Mouse (Mus musculus): ENCODE results near the gene Zfp462.
"Not testable (repeated sequence)": the region's sequence is repeated elsewhere in the genome, so short reads cannot be mapped to it uniquely, and the experiment has no call there.

Zfp462 gene

DNA sequence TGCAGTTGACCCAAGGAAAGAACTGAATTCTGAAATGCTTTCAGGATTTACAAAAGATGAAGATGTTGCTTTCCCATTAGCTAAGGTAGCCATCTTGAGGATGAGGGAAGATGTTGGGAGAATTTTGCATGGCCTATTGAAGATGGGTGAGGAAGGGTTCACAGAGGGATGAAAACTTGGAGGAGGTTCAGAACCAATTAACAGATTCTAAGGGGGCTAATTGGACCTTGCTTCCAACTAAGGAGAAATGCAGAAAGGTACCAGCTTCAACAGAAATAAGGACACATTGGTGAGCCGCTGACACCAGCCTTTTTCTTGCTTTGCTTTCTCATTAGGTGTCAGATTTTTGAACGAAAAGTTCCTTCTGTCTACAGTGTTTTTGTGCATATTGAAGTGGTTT lies 6.0 kb downstream of the Zfp462 start:
- DNase-seq (ENCODE audit: low read depth, low spot score) = no peak

- no peak for DNase-seq (ENCODE audit: low read depth, low spot score)
Observed at GRCm38 (mm10) chr4:54953657-54954395, 9.0 kb downstream of the Zfp462 start.

DNA sequence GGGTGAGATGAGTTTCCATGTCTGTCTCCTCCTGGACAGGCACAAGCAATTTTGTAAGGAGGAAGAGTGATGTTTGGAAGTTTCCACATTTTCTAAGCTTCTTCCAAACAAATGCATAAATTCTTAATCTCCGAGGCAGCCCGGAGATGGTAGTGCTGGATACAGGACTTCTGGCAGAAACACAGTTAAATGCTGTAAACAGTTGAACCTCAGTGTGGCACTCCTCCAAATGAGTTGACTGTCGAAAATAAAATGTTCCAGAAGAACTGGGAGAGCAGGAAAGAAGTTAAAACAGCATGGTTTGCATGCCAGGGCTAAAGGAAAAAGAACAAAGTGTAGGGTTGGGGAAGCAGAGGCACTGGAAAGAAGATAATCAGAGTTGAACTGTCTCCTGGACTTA lies 9.6 kb downstream of the Zfp462 start:
- no peak for DNase-seq (ENCODE audit: low read depth, low spot score)

GRCm38 (mm10) chr4:54960776-54961175 lies 15.9 kb downstream of the Zfp462 start:
- no peak for DNase-seq (ENCODE audit: low read depth, low spot score)

- DNase-seq (ENCODE audit: low read depth, low spot score) = no peak
Observed at GRCm38 (mm10) chr4:54962141-54962540, 17.3 kb downstream of the Zfp462 start.

DNA sequence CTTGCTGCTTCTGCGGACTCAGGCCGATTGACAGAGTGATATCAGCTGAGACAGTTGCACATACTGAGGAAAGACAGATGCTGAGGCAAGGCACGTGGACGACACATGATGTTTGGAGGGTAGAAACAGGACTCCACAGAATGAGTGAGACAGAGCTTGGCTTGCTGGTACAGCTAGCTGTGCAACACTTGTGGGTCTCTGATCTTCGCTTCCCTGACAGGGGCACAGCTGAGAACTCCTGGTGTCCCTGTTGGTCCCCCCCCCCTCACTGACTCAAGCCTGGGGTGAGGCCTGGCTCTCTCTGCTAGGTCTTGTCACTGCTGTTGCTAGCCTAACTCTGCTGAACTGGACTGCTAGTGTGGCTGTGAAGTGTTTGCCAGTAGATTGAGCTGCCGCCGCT lies 18.7 kb downstream of the Zfp462 start:
- DNase-seq (ENCODE audit: low read depth, low spot score) = no peak

GRCm38 (mm10) chr4:54965169-54965695 lies 20.4 kb downstream of the Zfp462 start:
- DNase-seq (ENCODE audit: low read depth, low spot score) = no peak

GRCm38 (mm10) chr4:54966161-54966806 lies 21.4 kb downstream of the Zfp462 start:
- DNase-seq (ENCODE audit: low read depth, low spot score) = no peak

- no peak for DNase-seq (ENCODE audit: low read depth, low spot score)
Observed at GRCm38 (mm10) chr4:54967166-54967565, 22.3 kb downstream of the Zfp462 start.

DNA sequence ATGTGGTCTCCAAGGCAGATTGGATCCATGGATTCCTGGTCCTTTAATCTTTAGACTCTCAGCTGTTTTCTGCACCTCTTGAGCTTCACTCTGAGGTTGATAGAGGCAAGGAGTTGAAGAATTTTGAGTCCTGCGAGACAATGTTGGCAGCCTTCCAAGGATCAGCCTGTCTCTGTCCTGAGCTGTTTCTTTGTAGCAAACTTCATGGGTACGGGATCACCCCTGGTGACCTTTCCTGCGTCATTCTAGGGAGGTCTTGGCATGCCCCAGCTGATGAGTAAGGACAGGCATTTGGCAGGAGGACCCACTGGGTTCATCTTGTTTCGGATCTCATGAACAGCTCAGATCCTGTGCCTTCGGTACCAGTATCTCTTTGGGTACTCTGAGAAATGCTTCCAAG lies 22.9 kb downstream of the Zfp462 start:
- DNase-seq (ENCODE audit: low read depth, low spot score) = no peak

DNA sequence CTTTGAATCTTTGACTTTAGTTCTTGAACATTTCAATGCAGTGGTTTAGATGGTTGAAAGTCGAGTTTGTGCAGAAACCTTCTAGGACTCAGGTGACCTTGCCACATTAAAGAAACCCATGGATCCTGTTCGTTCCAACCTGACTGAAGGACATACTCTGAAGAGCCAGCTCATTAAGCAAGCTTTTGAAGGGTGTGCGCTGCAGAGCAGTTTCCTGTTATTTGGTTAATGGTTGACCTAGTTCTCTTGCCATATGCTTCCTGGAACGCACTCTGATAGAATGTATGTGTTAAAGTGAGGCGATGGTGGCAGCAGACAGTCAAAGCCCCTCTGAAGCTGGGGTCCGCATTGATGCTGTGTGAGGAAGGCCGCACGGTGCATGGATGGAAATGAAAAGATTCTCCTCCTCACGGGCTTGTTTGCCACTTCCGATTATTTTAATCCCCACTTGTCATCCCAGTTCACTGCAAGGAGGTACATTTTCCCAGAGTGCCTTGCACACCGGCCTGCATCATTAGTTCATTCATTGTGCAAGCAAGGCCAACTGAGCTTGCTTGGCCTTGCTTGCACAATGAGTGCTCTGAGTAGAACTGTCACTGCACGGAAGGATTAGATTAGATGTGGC lies 24.9 kb downstream of the Zfp462 start:
- DNase-seq (ENCODE audit: low read depth, low spot score) = no peak

DNA sequence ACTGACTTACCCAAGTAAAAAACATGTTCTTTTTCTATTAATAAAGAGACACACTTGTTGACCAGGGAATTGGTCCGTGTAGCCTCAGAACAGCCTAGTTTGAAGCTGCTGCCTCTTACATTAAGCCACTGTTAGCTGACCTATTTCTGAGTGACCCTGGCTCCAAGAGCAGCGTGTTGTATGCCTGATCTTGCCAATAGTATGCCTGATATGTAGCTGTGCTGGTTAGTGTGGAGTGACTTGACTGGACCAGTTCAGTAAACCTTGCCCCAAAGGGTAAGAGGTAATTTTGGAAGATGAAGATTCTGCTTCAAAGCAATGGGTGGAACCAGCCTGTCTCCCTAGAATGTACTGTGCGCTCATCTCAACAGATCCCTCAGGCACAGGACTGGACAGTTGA lies 26.5 kb downstream of the Zfp462 start:
- DNase-seq (ENCODE audit: low read depth, low spot score) = no peak

DNA sequence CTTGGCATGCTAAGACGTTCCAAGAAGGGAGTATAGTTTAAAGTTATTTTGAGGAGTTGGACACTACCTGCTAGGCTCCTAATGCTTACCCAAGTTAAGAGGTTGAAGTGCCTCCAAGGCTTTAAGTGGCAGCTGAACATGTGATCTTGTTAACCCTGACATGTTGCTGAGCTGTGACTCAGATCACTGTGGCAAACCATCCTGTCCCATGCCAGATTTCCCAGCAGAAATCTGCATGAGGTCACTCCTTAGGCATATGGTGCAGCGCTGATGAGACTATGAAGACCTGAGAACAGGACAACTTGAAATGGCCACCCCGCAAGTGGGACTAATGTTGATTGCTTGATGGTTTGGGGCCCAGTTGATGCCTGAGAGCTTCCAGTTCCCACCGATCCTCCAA lies 27.2 kb downstream of the Zfp462 start:
- no peak for DNase-seq (ENCODE audit: low read depth, low spot score)

DNA sequence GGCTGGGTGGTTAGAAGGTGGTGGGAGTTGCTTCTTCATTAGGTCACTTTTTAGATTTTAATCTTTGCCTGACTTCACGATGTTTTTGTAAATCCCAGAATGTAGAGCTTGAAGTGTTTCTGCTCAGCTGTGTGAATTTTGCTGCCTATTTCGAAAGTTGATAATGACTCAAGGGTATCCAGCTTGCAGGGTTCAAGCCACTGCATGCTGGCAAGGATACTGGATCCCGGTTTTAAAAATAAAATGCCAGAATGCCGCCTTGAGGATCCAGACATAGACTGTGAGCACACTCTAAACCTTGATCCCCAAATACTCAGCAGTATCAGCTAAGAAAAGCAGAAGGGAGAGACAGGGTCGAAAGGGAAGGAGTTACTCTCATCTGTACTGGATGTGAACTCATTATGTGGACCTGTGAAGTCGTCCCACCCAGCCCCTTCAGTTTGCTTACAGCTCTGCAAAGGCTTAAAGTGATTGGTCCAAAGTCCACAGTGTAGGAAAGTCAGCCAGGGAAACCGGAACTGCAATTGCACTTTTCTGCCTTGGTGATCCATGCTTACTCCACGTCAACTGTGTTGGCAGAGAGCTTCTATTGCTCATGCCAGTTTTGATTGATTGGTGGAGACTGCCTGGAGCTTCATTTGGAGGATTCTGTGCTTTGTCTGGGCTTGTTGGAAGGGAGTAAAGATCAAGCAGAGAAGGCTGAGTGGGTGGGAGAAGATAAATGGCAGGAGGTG lies 28.1 kb downstream of the Zfp462 start:
- no peak for DNase-seq (ENCODE audit: low read depth, low spot score)

DNA sequence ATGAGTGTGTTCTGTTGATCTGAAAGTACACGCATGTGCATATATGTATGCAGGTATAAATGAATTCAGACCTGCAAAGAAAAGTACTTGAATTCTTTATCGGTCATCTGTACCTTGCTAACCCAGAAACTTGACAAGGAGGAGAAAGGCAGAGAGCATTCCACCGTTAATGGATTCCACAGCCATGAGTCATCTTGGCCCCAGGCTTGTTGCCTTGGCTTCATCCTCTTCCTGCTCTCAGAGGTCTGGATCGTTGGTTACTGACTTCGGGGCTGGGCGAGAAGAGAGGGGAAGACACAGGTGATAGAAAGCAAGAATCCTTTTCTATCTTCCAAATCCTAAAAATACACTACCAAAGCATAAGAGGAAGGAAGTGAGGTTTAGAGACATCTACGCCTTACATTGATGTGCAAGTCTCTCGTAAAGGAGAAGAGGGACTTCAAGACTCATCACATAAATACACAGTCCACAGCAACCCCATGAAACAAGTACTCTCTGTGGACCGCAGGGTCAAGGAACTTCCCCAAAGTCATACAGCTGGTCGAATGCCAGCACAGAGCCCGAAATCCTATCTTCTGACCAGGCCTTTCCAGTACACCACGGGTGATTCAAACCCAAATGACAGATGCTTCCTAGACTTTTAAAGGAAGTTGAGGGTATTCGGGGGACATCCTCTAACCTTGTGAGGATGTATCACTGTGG lies 35.1 kb downstream of the Zfp462 start:
- DNase-seq (ENCODE audit: low read depth, low spot score) = no peak

DNA sequence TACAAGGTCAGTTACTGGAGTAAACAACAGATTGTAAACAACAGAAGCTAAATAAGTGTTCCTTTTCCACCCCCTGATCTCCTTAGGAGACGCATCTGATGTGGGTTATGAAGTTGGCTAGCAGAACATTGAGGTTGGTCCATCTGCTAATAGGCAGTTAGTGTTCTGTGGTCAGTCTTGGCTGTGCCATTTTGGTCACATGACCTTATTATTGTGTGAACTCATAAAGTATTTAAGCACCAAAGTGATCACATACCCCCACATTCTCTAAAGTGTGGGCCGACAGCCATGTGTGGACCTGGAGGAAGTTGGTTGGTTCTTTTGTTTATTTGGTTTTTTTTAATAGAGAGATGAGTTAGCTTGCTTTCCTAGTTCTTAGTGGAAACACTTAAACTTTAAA lies 39.7 kb downstream of the Zfp462 start:
- DNase-seq (ENCODE audit: low read depth, low spot score) = no peak

DNA sequence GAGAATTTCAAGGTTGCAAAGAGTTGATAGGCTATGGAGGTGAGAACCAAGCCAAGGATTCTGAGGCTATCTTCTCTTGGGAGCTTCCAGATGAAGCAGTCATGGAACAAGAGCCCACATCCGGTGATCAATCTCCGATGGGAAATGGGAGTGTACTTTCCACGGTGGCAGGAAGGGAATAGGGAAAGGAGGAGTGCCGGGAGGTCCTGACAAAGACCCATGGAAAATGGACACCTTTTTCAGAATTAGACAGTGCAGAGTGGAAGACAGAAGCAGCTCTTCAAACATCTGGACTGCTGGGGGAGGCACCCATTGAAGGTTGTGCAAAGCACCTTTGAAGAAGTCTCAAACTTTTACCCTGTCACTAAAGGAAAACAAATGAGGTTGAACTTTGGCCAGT lies 41.8 kb downstream of the Zfp462 start:
- DNase-seq (ENCODE audit: low read depth, low spot score) = no peak

DNA sequence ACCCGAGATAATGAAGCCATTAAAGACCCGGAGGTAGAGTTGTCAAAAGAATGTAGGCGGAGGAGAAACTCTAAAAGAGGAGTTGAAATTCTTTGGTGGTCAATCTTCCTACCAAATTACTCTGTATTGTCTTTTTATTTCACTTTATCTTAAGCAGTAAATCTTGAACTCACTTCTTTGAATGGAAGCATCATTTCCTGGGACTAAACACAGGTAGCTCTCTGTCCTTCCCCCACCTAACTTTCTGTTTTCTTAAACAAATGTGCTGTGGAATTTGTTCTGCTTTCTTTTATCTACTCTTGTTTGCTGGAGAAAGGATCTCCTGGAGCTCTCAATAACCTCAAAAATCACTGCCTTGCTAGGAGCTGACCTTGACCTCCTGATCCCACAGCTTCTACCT lies 42.4 kb downstream of the Zfp462 start:
- no peak for DNase-seq (ENCODE audit: low read depth, low spot score)

DNA sequence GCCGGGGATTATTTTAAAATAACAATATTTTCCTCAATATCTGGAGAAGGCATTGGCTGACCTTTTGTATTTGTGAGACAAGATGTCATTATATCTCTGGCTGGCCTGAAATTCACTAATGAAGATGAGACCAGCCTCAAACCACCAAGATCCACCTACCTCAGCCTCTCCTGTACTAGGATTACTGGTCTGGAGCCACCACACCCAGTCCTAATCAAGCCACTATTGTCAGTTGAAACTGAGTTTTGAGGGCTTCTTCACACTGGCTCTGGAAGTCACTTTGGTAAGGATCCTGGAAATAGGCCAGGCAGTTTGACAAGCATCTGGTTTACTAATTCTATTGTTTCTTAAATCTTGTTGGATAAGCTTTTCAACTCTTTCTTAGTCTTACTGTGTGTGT lies 43.1 kb downstream of the Zfp462 start:
- no peak for DNase-seq (ENCODE audit: low read depth, low spot score)

GRCm38 (mm10) chr4:54991973-54992372 lies 47.1 kb downstream of the Zfp462 start:
- DNase-seq (ENCODE audit: low read depth, low spot score) = no peak

GRCm38 (mm10) chr4:54993001-54993400 lies 48.2 kb downstream of the Zfp462 start:
- DNase-seq (ENCODE audit: low read depth, low spot score) = not testable (repeated sequence)

Data from A20 (cell line).